In genomic region chr7:126158238-126158637, GRCm38 (mm10) we compare ENCODE assay signal across 19 mouse cellular contexts.
"Had no signal": no experiment of that assay in that cellular context is flagged by ENCODE, and none has a peak within 500 bp of the region (broad histone marks: within the 10 kb centered on the region; RNA-seq: fewer than 3 reads in every experiment).

No protein-coding gene starts in this region.

- H3K27ac ChIP-seq: liver, embryonic 14.5 days; lung, embryonic 15.5 days; macrophage; midbrain, embryonic 12.5 days; midbrain, embryonic 15.5 days; neural tube, embryonic 12.5 days had no signal

- H3K4me2 ChIP-seq: lung, embryonic 15.5 days; midbrain, embryonic 12.5 days; midbrain, embryonic 15.5 days; neural tube, embryonic 12.5 days had no signal

- DNase-seq: lung, adult 2 months; lung, postnatal 14 days; lung, postnatal 36 days; retina, postnatal 1 day; right cerebral cortex, adult 18-20 months; right cerebral cortex, postnatal 25 days; right cerebral cortex, postnatal 4 days; spleen, adult 18-20 months; thymus, adult 18-20 months; thymus, postnatal 14 days; thymus, postnatal 36 days had no signal

- H3K4me1 ChIP-seq: lung, embryonic 15.5 days; midbrain, embryonic 12.5 days; midbrain, embryonic 15.5 days; neural tube, embryonic 12.5 days had no signal

- H3K9me3 ChIP-seq: lung, embryonic 15.5 days; megakaryocyte, embryonic 14.5 days; midbrain, embryonic 12.5 days; midbrain, embryonic 15.5 days; neural tube, embryonic 12.5 days had no signal

- ATAC-seq: lung, postnatal 0 days; midbrain, embryonic 15.5 days had no signal

- H3K27me3 ChIP-seq: lung, embryonic 15.5 days; megakaryocyte, embryonic 14.5 days; midbrain, embryonic 12.5 days; midbrain, embryonic 15.5 days; neural tube, embryonic 12.5 days had no signal

- H3K9ac ChIP-seq: liver, embryonic 14.5 days; lung, embryonic 15.5 days; midbrain, embryonic 12.5 days; midbrain, embryonic 15.5 days; neural tube, embryonic 12.5 days had no signal

- H3K4me3 ChIP-seq: lung, embryonic 15.5 days; megakaryocyte, embryonic 14.5 days; midbrain, embryonic 12.5 days; midbrain, embryonic 15.5 days; neural tube, embryonic 12.5 days had no signal
